Mouse (Mus musculus): Measurements from ENCODE around the gene Trim66.

DNA sequence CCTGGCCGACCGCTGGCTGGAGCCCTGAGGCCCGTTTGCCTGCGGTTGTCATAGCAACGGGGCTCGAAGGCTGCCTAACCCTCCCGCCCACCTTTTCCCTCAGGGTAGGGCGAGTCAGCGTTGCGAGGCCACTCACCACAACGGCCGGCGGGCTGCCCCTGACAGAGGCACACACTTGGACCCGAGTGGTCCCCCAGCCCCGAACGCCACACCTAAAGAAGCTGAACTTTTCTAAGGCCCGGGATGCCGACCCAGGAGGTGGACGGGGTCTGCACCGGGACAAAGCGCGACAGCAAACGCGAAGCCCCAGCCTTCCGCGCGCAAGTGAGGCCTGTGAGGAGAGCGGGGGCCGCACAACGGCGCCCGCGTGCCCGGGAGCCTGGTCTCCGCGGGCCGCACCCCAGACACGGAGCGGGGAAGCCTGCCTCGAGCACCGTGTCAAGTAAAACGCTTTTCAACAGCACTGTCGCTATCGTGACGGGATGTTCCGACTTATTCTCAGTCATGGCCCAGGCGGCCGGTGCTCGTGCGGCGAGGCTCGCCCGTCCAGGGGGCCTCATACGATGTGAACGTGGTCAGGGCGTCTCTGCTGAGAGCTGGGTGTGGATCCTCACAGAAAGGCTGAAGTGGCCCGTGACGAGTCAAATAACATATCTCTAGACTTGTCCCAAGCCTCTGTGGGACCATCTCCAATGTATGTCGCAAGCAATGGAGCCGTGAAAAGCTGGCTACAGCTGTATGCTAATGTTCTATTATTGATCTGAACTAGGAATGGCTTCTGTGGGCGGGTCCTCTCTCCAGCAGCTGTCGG is 68.9 kb downstream of the Trim66 start, which contains the start of gene Stk33:
- TF ChIP-seq TAL1 (IDR thresholded peaks at IDR 0.05; ENCODE audit: low read length) (no peak), GATA1 (IDR thresholded peaks at IDR 0.05; ENCODE audit: low read length) (no peak)

Measured in erythroblast, embryonic 14.5 days (primary cell).